Mouse (Mus musculus) bone marrow, adult 2 months (tissue): Measurements from ENCODE around the gene Map3k1.

Experiments
- CTCF ChIP-seq: fragments of 200-500 bp; IDR thresholded peaks from 2 replicates; pipeline ENCODE4 v1.5.1; 2011; ENCODE audit warnings: low read length, control low read depth; ENCODE audit not compliant: control insufficient read depth, insufficient read depth
- POLR2A ChIP-seq: fragments of 200-500 bp; IDR thresholded peaks from 2 replicates; pipeline ENCODE4 v1.6.1; 2011; ENCODE audit warnings: low read depth, mild to moderate bottlenecking, control low read depth, low read length, borderline replicate concordance; ENCODE audit not compliant: control insufficient read depth

- TF ChIP-seq CTCF (no peak), POLR2A (no peak)
Measured at GRCm38 (mm10) chr13:111777865-111778264, 30.9 kb downstream of the Map3k1 start.
